Mouse (Mus musculus) embryonic fibroblast, embryonic 13.5 days (primary cell): Measurements from ENCODE around the gene Smarca2.

Source experiments
- CTCF ChIP-seq: IDR thresholded peaks from 2 replicates; pipeline ENCODE4 v1.5.1; 2011; ENCODE audit warnings: mild to moderate bottlenecking, control low read depth, low read length, moderate library complexity, borderline replicate concordance; ENCODE audit not compliant: insufficient read depth
- POLR2A ChIP-seq: IDR thresholded peaks from 2 replicates; pipeline ENCODE4 v1.6.1; 2011; ENCODE audit warnings: low read depth, mild to moderate bottlenecking, control low read depth, low read length, moderate library complexity

DNA sequence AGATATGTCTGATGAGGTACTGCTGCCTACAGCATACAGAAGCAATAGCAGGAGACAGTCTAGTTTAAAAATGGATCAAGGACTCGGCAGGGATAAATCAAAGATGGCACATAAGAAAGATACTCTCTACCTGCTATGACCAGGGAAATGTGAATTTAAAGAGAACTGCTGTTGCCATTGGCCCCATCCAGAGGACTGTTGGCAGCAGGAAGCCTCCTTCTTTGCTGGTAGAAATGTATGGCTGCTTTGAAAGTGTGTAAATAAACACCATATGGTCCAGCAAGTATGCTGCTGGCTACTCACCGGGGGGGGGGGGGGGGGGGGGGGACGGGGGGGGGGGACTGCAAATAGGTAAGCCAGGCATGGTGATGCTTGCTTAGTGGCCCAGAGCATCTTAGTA, 189.5 kb downstream of the Smarca2 start:
- TF ChIP-seq POLR2A (no peak), CTCF (no peak)
